Mouse (Mus musculus) CD4-positive helper T cell, adult 2 months (primary cell): ENCODE measurements around the gene Grin2c.
A peak's percentile ranks its signal among the peaks of the same experiment; 100 is the strongest.

Experiments
- DNase-seq: peaks from one replicate; pipeline ENCODE4 v3.0.0-alpha.2; 2012; ENCODE audit warnings: low read depth, missing footprints, low spot score

Gene Grin2c

GRCm38 (mm10) chr11:115264862-115265668, 2.0 kb downstream of the Grin2c start:
- DNase-seq = peak; percentile 51

- DNase-seq = no peak
Observed at GRCm38 (mm10) chr11:115264136-115264861, 2.7 kb downstream of the Grin2c start.

GRCm38 (mm10) chr11:115262954-115263353, 4.1 kb downstream of the Grin2c start:
- no peak for DNase-seq

GRCm38 (mm10) chr11:115259134-115259533, 7.9 kb downstream of the Grin2c start:
- DNase-seq = no peak

- DNase-seq = peak; percentile 53
Observed at GRCm38 (mm10) chr11:115257775-115258510, 9.1 kb downstream of the Grin2c start.

- DNase-seq = no peak
Observed at GRCm38 (mm10) chr11:115251258-115251657, 15.8 kb downstream of the Grin2c start.

GRCm38 (mm10) chr11:115250405-115251090, 16.5 kb downstream of the Grin2c start:
- DNase-seq = no peak

GRCm38 (mm10) chr11:115249721-115250404, 17.2 kb downstream of the Grin2c start:
- DNase-seq = no peak

GRCm38 (mm10) chr11:115247945-115248344, 19.1 kb downstream of the Grin2c start:
- DNase-seq = no peak

GRCm38 (mm10) chr11:115247240-115247639, 19.8 kb downstream of the Grin2c start:
- no peak for DNase-seq

GRCm38 (mm10) chr11:115246386-115246785, 20.7 kb downstream of the Grin2c start:
- no peak for DNase-seq

GRCm38 (mm10) chr11:115244840-115245239, 22.2 kb downstream of the Grin2c start:
- DNase-seq = no peak

GRCm38 (mm10) chr11:115243783-115244182, 23.3 kb downstream of the Grin2c start:
- no peak for DNase-seq

GRCm38 (mm10) chr11:115242746-115243145, 24.3 kb downstream of the Grin2c start:
- DNase-seq = no peak

GRCm38 (mm10) chr11:115241402-115241801, 25.6 kb downstream of the Grin2c start:
- no peak for DNase-seq

GRCm38 (mm10) chr11:115236570-115236969, 30.5 kb downstream of the Grin2c start:
- DNase-seq = no peak

GRCm38 (mm10) chr11:115234320-115235044, 32.6 kb downstream of the Grin2c start:
- no peak for DNase-seq

- no peak for DNase-seq
Observed at GRCm38 (mm10) chr11:115233526-115234290, 33.3 kb downstream of the Grin2c start.

GRCm38 (mm10) chr11:115232889-115233288, 34.2 kb downstream of the Grin2c start:
- DNase-seq = no peak
